Mouse (Mus musculus) MEL (cell line): ENCODE results near the gene Gabpa. TPM values are rescaled to one million over a fixed set of nuclear protein-coding genes. Genes with fewer than 3 reads are reported as not detected.

Source experiments
- DNase-seq: peaks from one replicate; pipeline ENCODE4 v3.0.0; 2011; ENCODE audit warnings: low read depth, low spot score
- H3K27ac ChIP-seq: 2 replicates; pipeline ENCODE4 v1.5.1; 2012; ENCODE audit warnings: low read depth, mild to moderate bottlenecking, control low read depth, low read length, moderate library complexity; ENCODE audit not compliant: control insufficient read depth
- H3K27me3 ChIP-seq, 2 experiments: fragments of 150-350 bp in 1 of 2; sonication (generic) in 1 of 2; 2 replicates each; pipeline ENCODE4 v1.6.1; 2012; ENCODE audit warnings: low read length in 2 of 2, mild to moderate bottlenecking in 2 of 2, improper control_type of control experiment in 1 of 2, moderate library complexity in 1 of 2; ENCODE audit not compliant: insufficient read depth in 2 of 2, control insufficient read depth in 1 of 2
- H3K36me3 ChIP-seq, 2 experiments: 2 replicates each; pipeline ENCODE4 v1.6.1; 2012 to 2014; ENCODE audit warnings: low read length in 2 of 2, improper control_type of control experiment in 1 of 2, inconsistent platforms in 1 of 2, mild to moderate bottlenecking in 1 of 2; ENCODE audit not compliant: insufficient read depth in 2 of 2, control insufficient read depth in 1 of 2
- H3K4me1 ChIP-seq, 2 experiments: fragments of 150-350 bp in 1 of 2; sonication (generic) in 1 of 2; 2 replicates each; pipeline ENCODE4 v1.6.1; 2012; ENCODE audit warnings: low read length in 2 of 2, improper control_type of control experiment in 1 of 2, mild to moderate bottlenecking in 1 of 2; ENCODE audit not compliant: insufficient read depth in 2 of 2, control insufficient read depth in 1 of 2
- H3K4me3 ChIP-seq, 2 experiments: fragments of 150-350 bp in 1 of 2; sonication (generic) in 1 of 2; 2 replicates each; pipeline ENCODE4 v1.5.1; 2012; ENCODE audit warnings: low read depth in 2 of 2, low read length in 2 of 2, mild to moderate bottlenecking in 2 of 2, moderate library complexity in 2 of 2, control low read depth in 1 of 2, improper control_type of control experiment in 1 of 2; ENCODE audit not compliant: control insufficient read depth in 1 of 2, insufficient read depth in 1 of 2
- H3K79me2 ChIP-seq: 2 replicates; pipeline ENCODE4 v1.6.1; 2012; ENCODE audit warnings: mild to moderate bottlenecking, low read length, moderate library complexity; ENCODE audit not compliant: control insufficient read depth, poor library complexity, insufficient read depth
- H3K9ac ChIP-seq: 2 replicates; pipeline ENCODE4 v1.6.1; 2012; ENCODE audit warnings: low read depth, mild to moderate bottlenecking, control low read depth, low read length, moderate library complexity; ENCODE audit not compliant: control insufficient read depth, poor library complexity, severe bottlenecking
- H3K9me3 ChIP-seq: fragments of 150-350 bp; sonication (generic); replicated peaks from 2 replicates; pipeline ENCODE4 v1.6.1; 2012; ENCODE audit warnings: mild to moderate bottlenecking, low read length, improper control_type of control experiment, moderate library complexity; ENCODE audit not compliant: insufficient read depth
- BHLHE40 ChIP-seq: IDR thresholded peaks from 2 replicates; pipeline ENCODE4 v1.6.1; 2012; ENCODE audit warnings: low read depth, mild to moderate bottlenecking, inconsistent platforms, low read length, improper control_type of control experiment, borderline replicate concordance
- CHD2 ChIP-seq: IDR thresholded peaks from 2 replicates; pipeline ENCODE4 v1.6.1; 2011; ENCODE audit warnings: low read length, improper control_type of control experiment
- CTCF ChIP-seq, 3 experiments: IDR thresholded peaks in 2 of 3; conservative IDR thresholded peaks in 1 of 3; 2 replicates each; pipeline ENCODE4 v1.5.1; 2011 to 2012; ENCODE audit warnings: low read length in 3 of 3, low read depth in 2 of 3, mild to moderate bottlenecking in 2 of 3, improper control_type of control experiment in 1 of 3, inconsistent platforms in 1 of 3, mixed read lengths in 1 of 3, moderate library complexity in 1 of 3; ENCODE audit not compliant: control insufficient read depth in 1 of 3, insufficient read depth in 1 of 3, poor library complexity in 1 of 3, severe bottlenecking in 1 of 3
- E2F4 ChIP-seq: IDR thresholded peaks from 2 replicates; pipeline ENCODE4 v1.6.1; 2011; ENCODE audit warnings: low read depth, low read length, improper control_type of control experiment, borderline replicate concordance
- ELF1 ChIP-seq: IDR thresholded peaks from 2 replicates; pipeline ENCODE4 v1.6.1; 2014; ENCODE audit warnings: low read depth, mild to moderate bottlenecking, inconsistent platforms, low read length, improper control_type of control experiment, moderate library complexity
- EP300 ChIP-seq, 2 experiments: IDR thresholded peaks; 2 replicates each; pipeline ENCODE4 v1.6.1; 2011; ENCODE audit warnings: improper control_type of control experiment in 2 of 2, low read length in 2 of 2, low read depth in 1 of 2, mild to moderate bottlenecking in 1 of 2
- ETS1 ChIP-seq: IDR thresholded peaks from 2 replicates; pipeline ENCODE4 v1.6.1; 2012; ENCODE audit warnings: low read depth, mild to moderate bottlenecking, inconsistent platforms, low read length, improper control_type of control experiment, moderate library complexity
- HCFC1 ChIP-seq: IDR thresholded peaks from 2 replicates; pipeline ENCODE4 v1.6.1; 2012; ENCODE audit warnings: low read depth, mild to moderate bottlenecking, inconsistent platforms, low read length, improper control_type of control experiment, moderate library complexity
- JUND ChIP-seq: IDR thresholded peaks from 2 replicates; pipeline ENCODE4 v1.6.1; 2011; ENCODE audit warnings: low read depth, mild to moderate bottlenecking, improper control_type of control experiment, low read length
- KAT2A ChIP-seq: conservative IDR thresholded peaks from 2 replicates; pipeline ENCODE4 v1.6.1; 2012; ENCODE audit warnings: low read depth, low read length, improper control_type of control experiment, inconsistent platforms
- MAX ChIP-seq: IDR thresholded peaks from 2 replicates; pipeline ENCODE4 v1.6.1; 2011; ENCODE audit warnings: low read length, improper control_type of control experiment
- MEF2A ChIP-seq: IDR thresholded peaks from 2 replicates; pipeline ENCODE4 v1.6.1; 2014; ENCODE audit warnings: low read depth, mild to moderate bottlenecking, inconsistent platforms, low read length, improper control_type of control experiment; ENCODE audit not compliant: poor library complexity, insufficient replicate concordance, severe bottlenecking; ENCODE audit errors: extremely low read depth
- MXI1 ChIP-seq: IDR thresholded peaks from 2 replicates; pipeline ENCODE4 v1.6.1; 2011; ENCODE audit warnings: mild to moderate bottlenecking, low read depth, low read length, improper control_type of control experiment
- MYB ChIP-seq: IDR thresholded peaks from 2 replicates; pipeline ENCODE4 v1.6.1; 2011; ENCODE audit warnings: mild to moderate bottlenecking, low read depth, low read length, improper control_type of control experiment
- MYC ChIP-seq: IDR thresholded peaks from 2 replicates; pipeline ENCODE4 v1.6.1; 2011; ENCODE audit warnings: low read depth, mild to moderate bottlenecking, low read length, improper control_type of control experiment, moderate library complexity
- NELFE ChIP-seq: IDR thresholded peaks from 2 replicates; pipeline ENCODE4 v1.6.1; 2011; ENCODE audit warnings: low read depth, low read length, improper control_type of control experiment
- NRF1 ChIP-seq: IDR thresholded peaks from 2 replicates; pipeline ENCODE4 v1.6.1; 2014; ENCODE audit warnings: low read depth, mild to moderate bottlenecking, inconsistent platforms, low read length, improper control_type of control experiment, moderate library complexity; ENCODE audit not compliant: poor library complexity, insufficient read depth, severe bottlenecking
- POLR2A ChIP-seq, 2 experiments: IDR thresholded peaks; 2 replicates each; pipeline ENCODE4 v1.6.1; 2011 to 2012; ENCODE audit warnings: low read length in 2 of 2, mild to moderate bottlenecking in 2 of 2, control low read depth in 1 of 2, improper control_type of control experiment in 1 of 2, low read depth in 1 of 2, moderate library complexity in 1 of 2; ENCODE audit not compliant: control insufficient read depth in 1 of 2, insufficient read depth in 1 of 2, poor library complexity in 1 of 2
- POLR2AphosphoS2 ChIP-seq: IDR thresholded peaks from 2 replicates; pipeline ENCODE4 v1.6.1; 2011; ENCODE audit warnings: low read length, improper control_type of control experiment
- POLR2AphosphoS5 ChIP-seq: IDR thresholded peaks from 2 replicates; pipeline ENCODE4 v1.6.1; 2012; ENCODE audit warnings: low read depth, borderline replicate concordance, mild to moderate bottlenecking, inconsistent platforms, low read length, moderate library complexity, mixed read lengths
- RCOR1 ChIP-seq: IDR thresholded peaks from 2 replicates; pipeline ENCODE4 v1.6.1; 2012; ENCODE audit warnings: low read depth, mild to moderate bottlenecking, inconsistent platforms, low read length, improper control_type of control experiment
- SIN3A ChIP-seq: IDR thresholded peaks from 2 replicates; pipeline ENCODE4 v1.6.1; 2012; ENCODE audit warnings: low read length, improper control_type of control experiment, inconsistent platforms
- SMC3 ChIP-seq: IDR thresholded peaks from 2 replicates; pipeline ENCODE4 v1.6.1; 2011; ENCODE audit warnings: low read depth, low read length, improper control_type of control experiment
- TAL1 ChIP-seq: IDR thresholded peaks from 2 replicates; pipeline ENCODE4 v1.6.1; 2012; ENCODE audit warnings: mild to moderate bottlenecking, inconsistent platforms, low read length, moderate library complexity, mixed read lengths
- TBP ChIP-seq: IDR thresholded peaks from 2 replicates; pipeline ENCODE4 v1.8.0; 2011; ENCODE audit warnings: low read depth, low read length, improper control_type of control experiment
- UBTF ChIP-seq: IDR thresholded peaks from 2 replicates; pipeline ENCODE4 v1.6.1; 2012; ENCODE audit warnings: low read depth, mild to moderate bottlenecking, inconsistent platforms, low read length, improper control_type of control experiment, moderate library complexity, borderline replicate concordance; ENCODE audit not compliant: insufficient read depth
- USF1 ChIP-seq: IDR thresholded peaks from 2 replicates; pipeline ENCODE4 v1.6.1; 2014; ENCODE audit warnings: low read depth, mild to moderate bottlenecking, inconsistent platforms, low read length, improper control_type of control experiment, moderate library complexity
- ZC3H11A ChIP-seq: IDR thresholded peaks from 2 replicates; pipeline ENCODE4 v1.6.1; 2012; ENCODE audit warnings: low read depth, mild to moderate bottlenecking, inconsistent platforms, low read length, improper control_type of control experiment
- ZKSCAN1 ChIP-seq: IDR thresholded peaks from 2 replicates; pipeline ENCODE4 v1.6.1; 2012; ENCODE audit warnings: low read depth, mild to moderate bottlenecking, inconsistent platforms, low read length, improper control_type of control experiment, moderate library complexity
- ZMIZ1 ChIP-seq: IDR thresholded peaks from 2 replicates; pipeline ENCODE4 v1.6.1; 2012; ENCODE audit warnings: low read depth, mild to moderate bottlenecking, inconsistent platforms, low read length, improper control_type of control experiment, moderate library complexity
- polyA plus RNA-seq, 2 experiments: library from polyadenylated mRNA; stranded (reverse) in 1 of 2; unstranded in 1 of 2; fragments of >175 nt in 1 of 2; fragments of >200 nt in 1 of 2; gene quantifications; 2 replicates each; pipeline versions ENCODE4 v1.2.1 to v1.2.4; 2012; ENCODE audit warnings: low replicate concordance in 2 of 2, low read depth in 1 of 2; ENCODE audit not compliant: insufficient read length in 2 of 2, insufficient read depth in 1 of 2, missing spikeins in 1 of 2
- total RNA-seq: library from RNA; depleted of rRNA; stranded (reverse); fragments of 300-350 nt; gene quantifications from 2 replicates; pipeline ENCODE4 v1.2.3, GENCODE M21; 2012

Gabpa gene
- total and polyA plus RNA-seq, 3 experiments, result 28.7 to 29.2 TPM; not detected in 1

GRCm38 (mm10) chr16:84835823-84836743 is 1.4 kb downstream of the Gabpa start:
- Histone ChIP-seq H3K27ac (peak overlapping the region; percentile 81), H3K27me3 (no peaks in the 10 kb centered on the region), H3K36me3 (peaks cover 14 to 16% of the 10 kb centered on the region in 2 experiments)
- TF ChIP-seq ELF1, result no peak
- peak; percentile 50 to 85; a peak in 3 of 4 replicates for TF ChIP-seq POLR2A (IDR thresholded peaks at IDR 0.05; ENCODE audit: control insufficient read depth in 1 of 2, insufficient read depth in 1 of 2, low read depth in 1 of 2, low read length in 2 of 2, poor library complexity in 1 of 2)
- 0 out of 2 replicates have a peak, but pooled peaks have one; percentile 66 for TF ChIP-seq ZMIZ1
- no peak for TF ChIP-seq E2F4
- TF ChIP-seq ZKSCAN1, result no peak
- TF ChIP-seq NRF1, result peak; percentile 86
- peak; percentile 76 for TF ChIP-seq POLR2AphosphoS2
- no peak for TF ChIP-seq BHLHE40
- TF ChIP-seq MXI1, result 0 out of 2 replicates have a peak, but pooled peaks have one; percentile 51
- no peak for TF ChIP-seq USF1
- TF ChIP-seq MYB, result no peak
- TF ChIP-seq KAT2A, result no peak
- no peak for TF ChIP-seq JUND
- peak; percentile 83 for TF ChIP-seq NELFE
- no peak for TF ChIP-seq POLR2AphosphoS5
- TF ChIP-seq HCFC1, result peak; percentile 61; the same call in 1 of the 2 replicates
- peak; percentile 45; the same call in 1 of the 2 replicates for TF ChIP-seq MAX
- peak; percentile 33; the same call in 1 of the 2 replicates for TF ChIP-seq MYC
- no peak for TF ChIP-seq TAL1
- no peak for TF ChIP-seq ZC3H11A
- TF ChIP-seq TBP, result peak; percentile 74; the same call in 1 of the 2 replicates
- TF ChIP-seq CHD2, result no peak
- no peak for TF ChIP-seq UBTF
- no peak for TF ChIP-seq SMC3
- no peak for TF ChIP-seq EP300 (IDR thresholded peaks at IDR 0.05; ENCODE audit: low read depth in 1 of 2, low read length in 2 of 2)
- no peak for TF ChIP-seq ETS1
- peak; percentile 78 for TF ChIP-seq SIN3A
- TF ChIP-seq RCOR1, result no peak
- TF ChIP-seq CTCF (IDR thresholded peaks at IDR 0.05 in 2 of 3, conservative IDR thresholded peaks at IDR 0.05 in 1 of 3; ENCODE audit: control insufficient read depth in 1 of 3, insufficient read depth in 1 of 3, low read depth in 2 of 3, low read length in 3 of 3, poor library complexity in 1 of 3, severe bottlenecking in 1 of 3), result no peak
- TF ChIP-seq MEF2A, result no peak
- TF ChIP-seq, all 39 proteins: peak for 11
- Histone ChIP-seq H3K79me2 (peaks cover 49% of the 10 kb centered on the region), H3K9me3 (no peaks in the 10 kb centered on the region), H3K4me1 (peaks cover 0 to 3% of the 10 kb centered on the region in 2 experiments; a peak in 2 of 4 replicates), H3K9ac (peak overlapping the region; percentile 96), H3K4me3 (peak overlapping the region; percentile 81 to 97)
- DNase-seq, result peak; percentile 91
